Mouse (Mus musculus): Measurements from ENCODE around the gene Clasp2.

DNA sequence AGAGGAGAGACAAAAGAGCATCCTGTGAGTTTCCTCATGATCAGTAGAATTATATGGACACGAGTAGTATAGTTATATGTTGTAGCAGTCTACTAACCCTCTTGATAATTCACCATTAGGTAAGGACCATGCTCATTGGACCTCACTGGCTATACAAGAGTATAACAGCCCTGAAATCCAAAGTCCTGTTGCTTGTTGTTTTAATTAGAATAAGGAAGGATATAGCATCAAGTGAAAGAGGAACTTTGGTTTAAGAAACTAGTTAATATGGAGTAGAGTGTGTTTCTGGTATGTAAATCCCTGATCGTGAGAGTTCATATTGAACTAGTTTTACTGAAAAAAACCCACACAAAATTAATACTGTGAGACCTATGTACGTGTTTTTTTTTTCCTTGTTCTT is 59.4 kb downstream of the Clasp2 start:
- TF ChIP-seq POLR2A (IDR thresholded peaks at IDR 0.05; ENCODE audit: borderline replicate concordance, extremely low read depth, low read depth, low read length) (no peak), CTCF (IDR thresholded peaks at IDR 0.05; ENCODE audit: insufficient read depth, low read length) (no peak)
